Mouse (Mus musculus) kidney, postnatal 0 days (tissue): ENCODE data around the gene Brd9. TPM values are rescaled to one million over a fixed set of nuclear protein-coding genes. Genes with fewer than 3 reads are reported as not detected.

Experiments
- ATAC-seq: fragments of 200-750 bp; cut with Nextera tagmentation; replicated peaks from 2 replicates; pipeline ENCODE4 v1.8.0; 2017; ENCODE audit warnings: low read depth, moderate number of reproducible peaks, moderate TSS enrichment, moderate library complexity; ENCODE audit not compliant: low FRiP score
- DNase-seq: peaks from one replicate; pipeline ENCODE4 v3.0.0-alpha.2; 2016; ENCODE audit warnings: low spot score
- H3K27ac ChIP-seq: fragments of 300-500 bp; sonication (generic); 2 replicates; pipeline ENCODE4 v1.5.1; 2014; ENCODE audit warnings: mild to moderate bottlenecking
- H3K27me3 ChIP-seq: fragments of 300-500 bp; sonication (generic); 2 replicates; pipeline ENCODE4 v1.6.1; 2014; ENCODE audit warnings: low read length, mixed read lengths; ENCODE audit not compliant: insufficient read depth
- H3K36me3 ChIP-seq: fragments of 300-500 bp; sonication (generic); 2 replicates; pipeline ENCODE4 v1.6.1; 2014; ENCODE audit warnings: low read length, mixed read lengths; ENCODE audit not compliant: insufficient read depth
- H3K4me1 ChIP-seq: fragments of 300-500 bp; sonication (generic); replicated peaks from 2 replicates; pipeline ENCODE4 v1.6.1; 2014; ENCODE audit warnings: antibody characterized with exemption, low read length, mixed read lengths; ENCODE audit not compliant: insufficient read depth
- H3K4me2 ChIP-seq: fragments of 300-500 bp; sonication (generic); 2 replicates; pipeline ENCODE4 v1.6.1; 2014; ENCODE audit warnings: mild to moderate bottlenecking, low read length, moderate library complexity, mixed read lengths
- H3K4me3 ChIP-seq: fragments of 300-500 bp; sonication (generic); replicated peaks from 2 replicates; pipeline ENCODE4 v1.5.1; 2014; ENCODE audit warnings: low read depth, low read length
- H3K9ac ChIP-seq: fragments of 300-500 bp; sonication (generic); 2 replicates; pipeline ENCODE4 v1.6.1; 2014; ENCODE audit warnings: low read depth, low read length
- H3K9me3 ChIP-seq: fragments of 300-500 bp; sonication (generic); replicated peaks from 2 replicates; pipeline ENCODE4 v1.6.1; 2016; ENCODE audit warnings: low read length, inconsistent platforms, mixed read lengths
- CTCF ChIP-seq: IDR thresholded peaks from 2 replicates; pipeline ENCODE4 v1.5.1; 2016; ENCODE audit warnings: antibody characterized with exemption, low read depth, mild to moderate bottlenecking, moderate library complexity
- WGBS: fragments of 180-500 bp; shearing (Covaris S2); extraction: QIAGEN DNeasy Blood & Tissue Kit; methylation state at CpG from one replicate; pipeline ENCODE4 v1.1.7; 2014; 5-methylcytosine and 5-hydroxymethylcytosine counted together
- polyA plus RNA-seq: library from polyadenylated mRNA; unstranded; fragments of >200 nt; fragmentation: Nextera tagmentation; extraction: Ambion mirVana; gene quantifications from 2 replicates; pipeline ENCODE4 v1.2.1, GENCODE M21; 2015

Gene Brd9
- polyA plus RNA-seq, 1 experiment from 2014 or later: 35.5 TPM

DNA sequence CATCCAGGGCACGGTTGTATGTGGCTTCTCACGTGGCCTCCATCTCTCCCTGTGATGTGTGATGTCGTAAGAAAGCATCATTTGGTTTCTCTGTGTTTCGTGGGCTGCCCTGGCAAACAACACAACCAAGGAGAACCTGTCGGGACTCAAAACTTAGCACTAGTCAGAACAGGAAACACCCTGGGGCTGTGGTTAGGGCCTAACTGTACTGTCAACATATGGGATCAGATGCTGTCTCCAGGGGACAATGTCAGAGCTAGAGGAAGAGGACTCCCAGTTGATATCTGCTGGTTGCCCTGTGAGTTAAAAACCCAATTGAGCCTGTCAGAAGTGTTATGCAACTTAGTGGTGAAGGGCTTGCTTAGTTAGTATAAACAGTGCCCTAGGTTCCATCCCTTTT, 17.9 kb downstream of the Brd9 start:
- Histone ChIP-seq H3K36me3 (peaks cover 48% of the 10 kb centered on the region), H3K4me2 (no peak overlapping the region)

DNA sequence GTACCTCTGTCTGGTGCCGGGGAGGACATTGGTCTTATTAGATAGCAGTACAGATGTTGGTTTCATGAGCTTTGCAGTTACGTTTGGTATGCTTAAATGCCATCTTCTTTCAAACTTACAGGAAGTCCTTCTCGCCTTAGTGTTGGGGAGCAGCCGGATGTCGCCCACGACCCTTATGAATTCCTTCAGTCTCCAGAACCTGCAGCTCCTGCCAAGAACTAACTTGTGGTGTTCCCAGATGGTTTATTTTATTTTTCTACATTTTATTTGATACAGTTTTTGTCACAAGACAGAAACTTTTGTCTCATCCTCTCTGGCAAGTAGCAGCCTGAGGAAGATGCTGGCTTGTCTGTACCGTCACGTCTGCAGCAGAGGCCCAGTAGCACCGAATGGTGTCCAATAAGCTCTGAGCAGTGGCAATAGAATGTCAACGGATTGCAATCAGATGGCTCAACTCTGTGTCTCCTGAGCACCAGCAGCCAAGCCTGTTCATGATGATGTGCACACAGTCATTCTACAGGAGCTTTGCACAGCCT, 22.6 kb downstream of the Brd9 start:
- peaks cover 46% of the 10 kb centered on the region for H3K36me3 ChIP-seq
- H3K4me3 ChIP-seq: no peak overlapping the region
- no peak for TF ChIP-seq CTCF

More for the DNA sequence above, 17.9 kb downstream of the Brd9 start:
- Histone ChIP-seq H3K27ac (no peak overlapping the region), H3K27me3 (no peaks in the 10 kb centered on the region), H3K4me1 (no peaks in the 10 kb centered on the region), H3K9ac (no peak overlapping the region), H3K9me3 (no peaks in the 10 kb centered on the region), H3K4me3 (no peak overlapping the region)
- 91% methylated on average over 5 of the region's 5 CpGs for WGBS
- ATAC-seq: no peak
- no peak for DNase-seq
- no peak for TF ChIP-seq CTCF

DNA sequence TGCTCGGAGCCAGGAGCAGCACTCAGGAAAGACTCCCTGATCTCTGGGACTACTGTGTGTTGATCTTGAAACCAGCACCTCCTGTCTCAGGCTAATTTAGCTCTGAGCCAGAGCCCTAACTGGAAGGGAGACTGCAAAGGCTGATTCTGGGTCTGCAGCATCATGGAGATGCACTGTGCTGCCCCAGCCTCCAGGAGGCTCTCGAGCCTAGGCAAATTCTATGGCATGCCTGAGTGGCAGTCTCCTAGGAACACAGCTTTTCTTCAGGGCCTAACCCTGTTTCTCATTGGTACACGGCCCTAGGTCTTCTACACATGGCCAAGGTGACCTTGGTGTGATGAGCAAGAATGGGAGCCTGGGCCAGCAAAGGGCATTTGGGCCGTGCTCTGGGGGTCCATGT, 23.6 kb downstream of the Brd9 start:
- 83% methylated on average over 4 of the region's 4 CpGs for WGBS
- peak; percentile 37; the same call in 1 of the 2 replicates for TF ChIP-seq CTCF
- H3K9me3 ChIP-seq: no peaks in the 10 kb centered on the region
- no peak overlapping the region for H3K27ac ChIP-seq
- H3K4me3 ChIP-seq: no peak overlapping the region
- H3K27me3 ChIP-seq: no peaks in the 10 kb centered on the region
- DNase-seq (no peak), ATAC-seq (no peak)
- H3K9ac ChIP-seq: no peak overlapping the region
- peaks cover 46% of the 10 kb centered on the region for H3K36me3 ChIP-seq
- H3K4me1 ChIP-seq: no peaks in the 10 kb centered on the region
- H3K4me2 ChIP-seq: no peak overlapping the region

More for the DNA sequence above, 22.6 kb downstream of the Brd9 start:
- Histone ChIP-seq H3K4me1 (no peaks in the 10 kb centered on the region), H3K27ac (no peak overlapping the region), H3K9me3 (no peaks in the 10 kb centered on the region), H3K9ac (no peak overlapping the region), H3K27me3 (no peaks in the 10 kb centered on the region), H3K4me2 (no peak overlapping the region)
- DNase-seq (no peak), ATAC-seq (no peak)
- WGBS: 86% methylated on average over 10 of the region's 10 CpGs

DNA sequence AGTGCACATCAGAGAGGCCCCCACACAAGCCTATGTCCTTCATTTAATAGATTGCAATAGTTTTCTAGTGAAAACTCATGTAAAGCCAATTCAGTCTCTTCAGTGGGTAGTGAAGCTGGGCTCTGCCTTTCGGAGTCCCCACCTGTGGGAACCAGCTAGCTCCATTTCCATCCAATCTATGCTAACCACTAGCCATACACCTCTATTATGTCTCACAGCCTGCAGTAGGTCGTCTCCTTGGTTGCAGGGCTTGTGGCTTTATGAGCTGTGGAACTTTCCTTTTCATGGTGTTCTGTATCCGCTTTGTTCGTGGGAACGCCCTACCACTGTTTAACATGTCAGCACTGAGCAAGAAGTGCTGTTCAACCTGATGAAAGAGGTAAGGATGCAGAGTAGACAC, 25.9 kb downstream of the Brd9 start, which contains the start of gene Zdhhc11:
Zdhhc11 (plus strand) TSS at position 301 of the 400 bp plus-strand sequence.
- Histone ChIP-seq H3K27ac (no peak within 1 kb of the TSS), H3K9ac (no peak within 1 kb of the TSS), H3K27me3 (no peaks in the 10 kb centered on the region), H3K36me3 (peaks cover 28% of the 10 kb centered on the region), H3K4me2 (no peak within 1 kb of the TSS), H3K9me3 (no peaks in the 10 kb centered on the region), H3K4me3 (no peak within 1 kb of the TSS), H3K4me1 (no peaks in the 10 kb centered on the region)
- WGBS: 82% methylated on average over 5 of the region's 5 CpGs
- no peak for TF ChIP-seq CTCF
- no peak for ATAC-seq
- DNase-seq: no peak

DNA sequence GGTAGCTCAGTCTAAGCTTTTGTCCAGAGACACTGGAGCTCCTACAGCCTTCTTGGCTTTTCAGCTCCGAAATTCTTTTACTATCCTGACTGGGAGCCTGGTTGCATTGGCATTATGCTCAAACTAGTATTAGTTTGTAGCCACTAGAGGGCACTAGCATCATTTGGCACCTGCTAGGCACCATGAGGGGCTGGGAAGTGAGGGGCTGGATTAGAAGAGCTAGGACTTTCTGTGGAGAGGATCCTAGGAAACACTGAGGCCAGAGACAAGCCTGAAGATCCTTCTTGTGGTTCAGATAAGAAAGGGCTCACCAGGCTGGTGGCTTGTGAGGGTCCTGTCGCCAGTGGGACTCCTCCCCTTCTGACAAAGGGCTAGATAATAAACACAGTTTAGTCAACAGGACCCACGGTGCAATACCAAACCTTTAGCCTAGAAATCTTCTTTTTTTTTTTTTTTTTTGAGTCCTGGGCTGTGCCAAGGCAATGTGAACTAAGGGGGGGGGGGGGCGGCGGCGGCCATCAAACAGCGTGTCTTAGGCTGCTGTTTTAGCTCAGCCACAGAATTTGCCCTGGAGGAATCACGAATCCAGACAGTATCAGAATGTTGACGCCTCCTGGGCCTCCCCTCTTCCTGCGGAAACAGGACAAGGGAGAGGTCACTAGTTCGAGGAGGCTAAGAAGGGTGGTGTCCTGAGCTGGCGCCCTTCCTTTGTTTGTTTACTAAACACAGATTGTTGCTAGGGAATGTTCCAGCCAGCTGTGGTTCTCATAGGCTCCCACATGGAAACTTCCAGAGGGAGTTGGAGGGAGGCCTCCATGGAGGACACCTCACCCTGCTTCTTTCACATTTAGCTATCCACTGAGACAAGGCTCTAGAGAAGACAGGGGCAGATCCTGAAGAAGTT, 33.2 kb downstream of the Brd9 start:
- TF ChIP-seq CTCF: peak; percentile 93
- ATAC-seq (peak; percentile 91), DNase-seq (peak; percentile 93)
- Histone ChIP-seq H3K4me1 (no peaks in the 10 kb centered on the region), H3K4me2 (peak overlapping the region; percentile 38; the same call in 1 of the 2 replicates), H3K9me3 (no peaks in the 10 kb centered on the region), H3K9ac (no peak overlapping the region), H3K4me3 (peak overlapping the region; percentile 6; the same call in 1 of the 2 replicates), H3K36me3 (no peaks in the 10 kb centered on the region), H3K27ac (peak overlapping the region; percentile 52), H3K27me3 (no peaks in the 10 kb centered on the region)
- WGBS: 22% methylated on average over 12 of the region's 12 CpGs

DNA sequence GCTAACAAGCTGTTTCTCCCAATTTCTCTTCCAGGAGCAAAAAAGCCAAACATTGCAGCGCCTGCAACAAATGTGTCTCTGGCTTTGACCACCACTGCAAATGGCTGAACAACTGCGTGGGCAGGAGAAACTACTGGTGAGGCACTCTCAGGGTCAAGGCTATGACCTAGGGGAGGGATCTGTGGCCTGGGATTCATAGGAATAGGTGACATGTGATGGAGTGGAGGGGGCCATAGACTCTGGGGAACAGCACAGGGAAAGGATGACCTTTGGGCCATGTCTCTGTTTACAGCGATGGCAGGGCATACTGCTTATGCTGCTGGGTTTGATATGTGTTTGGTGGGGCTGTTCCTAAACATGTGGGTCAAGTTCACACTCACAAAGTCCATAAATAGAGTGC, 36.9 kb downstream of the Brd9 start:
- Histone ChIP-seq H3K4me3 (no peak overlapping the region), H3K9ac (no peak overlapping the region), H3K36me3 (no peaks in the 10 kb centered on the region), H3K27me3 (no peaks in the 10 kb centered on the region), H3K4me2 (no peak overlapping the region), H3K4me1 (no peaks in the 10 kb centered on the region), H3K9me3 (no peaks in the 10 kb centered on the region), H3K27ac (no peak overlapping the region)
- ATAC-seq: no peak
- WGBS: 96% methylated on average over 3 of the region's 3 CpGs
- TF ChIP-seq CTCF: no peak
- no peak for DNase-seq
